Mouse (Mus musculus) limb, embryonic 14.5 days (tissue): ENCODE data around the gene Hoxa1. TPM values are rescaled to one million over a fixed set of nuclear protein-coding genes. Genes with fewer than 3 reads are reported as not detected.

ENCODE experiments used
- ATAC-seq: fragments of 200-750 bp; cut with Nextera tagmentation; 2 replicates; pipeline ENCODE4 v1.8.0; 2017; ENCODE audit warnings: low read depth, moderate number of reproducible peaks, moderate TSS enrichment; ENCODE audit not compliant: low FRiP score
- DNase-seq: peaks from one replicate; pipeline ENCODE4 v3.0.0-alpha.2; 2015; ENCODE audit warnings: low spot score
- H3K27ac ChIP-seq: fragments of 300-500 bp; sonication (generic); replicated peaks from 2 replicates; pipeline ENCODE4 v1.5.1; 2014; ENCODE audit warnings: low read depth, mild to moderate bottlenecking, low read length, moderate library complexity, mixed read lengths
- H3K27me3 ChIP-seq: fragments of 300-500 bp; sonication (generic); 2 replicates; pipeline ENCODE4 v1.6.1; 2014; ENCODE audit warnings: low read length, mixed read lengths; ENCODE audit not compliant: control insufficient read depth, insufficient read depth
- H3K36me3 ChIP-seq: fragments of 300-500 bp; sonication (generic); 2 replicates; pipeline ENCODE4 v1.6.1; 2014; ENCODE audit warnings: mild to moderate bottlenecking, low read length, moderate library complexity, mixed read lengths; ENCODE audit not compliant: control insufficient read depth, insufficient read depth
- H3K4me1 ChIP-seq: fragments of 300-500 bp; sonication (generic); 2 replicates; pipeline ENCODE4 v1.6.1; 2014; ENCODE audit warnings: antibody characterized with exemption, low read length, mixed read lengths; ENCODE audit not compliant: control insufficient read depth, insufficient read depth
- H3K4me2 ChIP-seq: fragments of 300-500 bp; sonication (generic); replicated peaks from 2 replicates; pipeline ENCODE4 v1.6.1; 2014; ENCODE audit warnings: low read depth, mild to moderate bottlenecking, low read length, moderate library complexity; ENCODE audit not compliant: severe bottlenecking
- H3K4me3 ChIP-seq: fragments of 300-500 bp; sonication (generic); replicated peaks from 2 replicates; pipeline ENCODE4 v1.5.1; 2014; ENCODE audit warnings: low read length
- H3K9ac ChIP-seq: fragments of 300-500 bp; sonication (generic); 2 replicates; pipeline ENCODE4 v1.6.1; 2014; ENCODE audit warnings: mild to moderate bottlenecking, low read depth, low read length, moderate library complexity; ENCODE audit not compliant: severe bottlenecking
- H3K9me3 ChIP-seq: fragments of 300-500 bp; sonication (generic); 2 replicates; pipeline ENCODE4 v1.6.1; 2016; ENCODE audit warnings: low read length; ENCODE audit not compliant: control insufficient read depth
- POLR2A ChIP-seq: fragments of 200-500 bp; IDR thresholded peaks from 2 replicates; pipeline ENCODE4 v1.8.0; 2012; ENCODE audit warnings: inconsistent platforms, mild to moderate bottlenecking, moderate library complexity, borderline replicate concordance; ENCODE audit not compliant: insufficient read depth, insufficient read length; ENCODE audit errors: extremely low read depth
- WGBS: fragments of 180-500 bp; shearing (Covaris S2); extraction: QIAGEN DNeasy Blood & Tissue Kit; methylation state at CpG from one replicate; pipeline ENCODE4 v1.1.7; 2014; 5-methylcytosine and 5-hydroxymethylcytosine counted together
- polyA plus RNA-seq, 2 experiments: library from polyadenylated mRNA; depleted of rRNA in 1 of 2; stranded (reverse) in 1 of 2; unstranded in 1 of 2; fragments of >200 nt; fragmentation: Nextera tagmentation in 1 of 2; extraction: Ambion mirVana in 1 of 2; gene quantifications; 2 replicates each; pipeline versions ENCODE4 v1.2.1 to v1.2.3; 2012 to 2014

Gene Hoxa1
- polyA plus RNA-seq, 2 experiments = 1.6 to 1.7 TPM

DNA sequence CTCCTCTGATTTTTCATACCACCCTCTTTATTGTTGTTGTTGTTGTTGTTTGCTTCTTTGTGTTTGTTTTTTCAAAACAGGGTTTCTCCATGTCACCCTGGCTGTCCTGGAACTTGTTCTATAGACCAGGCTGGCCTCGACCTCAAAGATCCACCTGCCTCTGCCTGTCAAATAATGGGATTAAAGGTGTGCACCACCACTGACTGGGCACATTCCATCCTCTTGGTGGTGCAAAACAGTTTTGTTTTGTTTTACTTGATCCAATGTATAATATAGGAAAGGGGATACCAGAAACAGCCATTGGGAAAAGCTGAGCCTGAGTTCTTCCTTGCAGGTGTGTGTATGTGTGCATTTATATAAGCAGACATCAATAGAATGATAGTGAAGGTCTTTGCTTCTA lies 28.4 kb upstream of the Hoxa1 start:
- DNase-seq (no peak), ATAC-seq (no peak)
- no peak overlapping the region for H3K4me3 ChIP-seq
- H3K9ac ChIP-seq = no peak overlapping the region
- H3K4me2 ChIP-seq = no peak overlapping the region
- no peak overlapping the region for H3K27ac ChIP-seq
- H3K4me1 ChIP-seq = peaks cover 39% of the 10 kb centered on the region
- TF ChIP-seq POLR2A = no peak
- WGBS = 60% methylated on average over 1 of the region's 1 CpGs
- peaks cover 6% of the 10 kb centered on the region; the same call in 1 of the 2 replicates for H3K36me3 ChIP-seq
- no peaks in the 10 kb centered on the region for H3K9me3 ChIP-seq
- H3K27me3 ChIP-seq = peaks cover 42% of the 10 kb centered on the region

DNA sequence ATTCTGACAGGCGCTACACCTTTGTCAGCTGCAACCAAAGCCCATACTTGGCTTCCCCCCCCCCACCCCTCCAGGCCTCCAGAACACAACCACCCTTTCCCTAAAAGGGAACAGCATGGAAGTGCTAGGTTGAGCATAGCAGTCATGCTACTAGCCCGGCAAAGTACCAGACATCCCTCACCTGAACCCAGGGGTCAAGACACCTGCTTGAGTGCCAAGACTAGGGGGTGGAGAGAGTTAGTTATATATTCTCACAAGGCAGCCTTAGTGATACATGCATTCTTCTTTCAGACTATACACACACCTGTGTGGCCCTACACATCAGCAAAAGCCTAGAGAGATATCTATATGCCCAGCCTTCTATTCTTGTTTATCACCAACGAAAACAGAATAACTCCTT lies 27.7 kb upstream of the Hoxa1 start:
- Histone ChIP-seq H3K4me3 (no peak overlapping the region), H3K9ac (no peak overlapping the region), H3K4me1 (peaks cover 33% of the 10 kb centered on the region), H3K9me3 (no peaks in the 10 kb centered on the region), H3K27me3 (peaks cover 49% of the 10 kb centered on the region), H3K4me2 (no peak overlapping the region), H3K27ac (no peak overlapping the region), H3K36me3 (peaks cover 12% of the 10 kb centered on the region)
- no peak for DNase-seq
- no peak for TF ChIP-seq POLR2A
- ATAC-seq = no peak
- WGBS = 45% methylated on average over 3 of the region's 3 CpGs

DNA sequence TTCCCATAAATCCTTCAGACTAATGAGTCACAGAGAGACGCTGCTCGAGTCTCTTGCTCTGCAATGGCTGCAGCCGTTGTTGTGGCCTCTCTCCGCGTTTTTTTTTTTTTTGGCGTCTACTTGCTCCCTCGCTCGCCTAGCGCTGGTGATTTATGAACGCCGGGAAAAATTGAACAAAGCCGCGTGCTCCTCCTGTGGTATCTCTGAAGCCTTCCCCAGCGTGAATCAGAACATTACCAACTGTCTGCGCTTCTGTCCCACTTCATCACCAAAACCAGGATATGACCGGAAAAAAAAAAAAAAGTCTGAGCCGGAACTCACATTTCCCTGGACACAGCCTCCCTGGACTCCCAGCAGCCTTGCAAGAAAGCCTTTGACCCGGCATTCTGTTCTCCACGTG lies 27.1 kb upstream of the Hoxa1 start:
- TF ChIP-seq POLR2A = no peak
- no peak overlapping the region for H3K4me3 ChIP-seq
- H3K9ac ChIP-seq = no peak overlapping the region
- 8% methylated on average over 19 of the region's 19 CpGs for WGBS
- peaks cover 17% of the 10 kb centered on the region for H3K36me3 ChIP-seq
- ATAC-seq (no peak), DNase-seq (peak; percentile 2)
- H3K4me2 ChIP-seq = no peak overlapping the region
- H3K27me3 ChIP-seq = peaks cover 54% of the 10 kb centered on the region
- H3K9me3 ChIP-seq = no peaks in the 10 kb centered on the region
- H3K4me1 ChIP-seq = peaks cover 28% of the 10 kb centered on the region
- H3K27ac ChIP-seq = no peak overlapping the region

DNA sequence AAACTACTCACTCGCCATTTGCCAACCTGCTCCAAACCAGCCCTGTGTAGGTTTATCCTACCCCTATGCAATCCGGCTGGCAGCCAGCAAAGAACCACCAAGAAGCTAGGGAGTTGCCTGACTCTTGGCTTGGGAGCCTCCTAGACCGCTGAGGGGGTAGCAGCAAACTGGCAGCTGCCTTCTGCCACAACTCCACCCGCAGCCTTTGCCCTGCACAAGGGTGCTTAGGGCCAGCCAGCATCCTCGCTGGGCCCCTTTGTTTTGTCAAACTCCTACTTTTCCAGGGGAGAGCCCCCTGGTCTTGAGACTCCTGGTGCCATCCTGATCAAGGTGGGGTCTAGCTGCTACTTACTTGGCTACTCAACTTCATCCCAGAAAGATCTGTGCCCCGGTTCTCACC lies 26.6 kb upstream of the Hoxa1 start:
- Histone ChIP-seq H3K9me3 (no peaks in the 10 kb centered on the region), H3K9ac (no peak overlapping the region), H3K4me1 (peaks cover 31% of the 10 kb centered on the region), H3K27me3 (peaks cover 54% of the 10 kb centered on the region), H3K36me3 (peaks cover 17% of the 10 kb centered on the region), H3K4me3 (no peak overlapping the region), H3K27ac (no peak overlapping the region), H3K4me2 (no peak overlapping the region)
- 44% methylated on average over 6 of the region's 6 CpGs for WGBS
- DNase-seq (no peak), ATAC-seq (no peak)
- TF ChIP-seq POLR2A = no peak

DNA sequence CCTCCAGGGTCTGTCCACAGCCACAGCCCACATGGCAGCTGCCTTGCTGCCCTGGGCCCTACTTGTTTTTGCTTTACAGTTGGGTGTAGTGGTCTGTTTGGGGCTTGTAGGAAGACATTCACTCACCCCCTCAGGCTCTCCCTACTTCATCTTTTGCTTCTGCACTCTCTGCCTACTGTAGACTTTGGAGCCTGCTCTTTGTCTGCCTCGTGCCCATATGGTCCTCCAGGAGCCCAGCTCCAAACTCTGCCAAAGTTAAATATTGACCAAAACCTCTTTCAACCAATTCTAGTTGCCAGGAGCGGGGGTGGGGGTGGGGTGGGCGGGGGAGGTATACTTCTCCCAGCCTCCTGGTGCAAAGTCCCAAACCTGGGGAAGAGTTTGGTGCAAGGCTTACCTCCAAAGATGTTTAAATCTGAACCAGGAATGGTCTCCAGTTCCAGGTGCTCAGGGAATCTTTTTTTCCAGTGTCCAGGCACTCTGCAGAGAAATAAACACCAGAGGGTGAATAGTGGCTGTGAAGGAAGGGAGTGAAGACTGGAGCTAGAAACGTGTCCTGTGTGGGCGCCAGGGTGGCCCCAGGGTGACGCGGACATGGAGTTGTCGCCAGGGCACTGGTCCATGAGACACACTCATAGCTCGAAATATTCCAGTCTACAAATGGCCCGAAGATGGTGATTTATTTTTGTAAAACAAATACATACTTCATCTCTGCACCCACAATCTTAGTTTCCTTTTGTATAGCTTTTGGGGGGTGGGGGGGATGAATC lies 25.4 kb upstream of the Hoxa1 start:
- WGBS = 36% methylated on average over 10 of the region's 10 CpGs
- no peak for ATAC-seq
- DNase-seq = no peak
- H3K4me1 ChIP-seq = peaks cover 24% of the 10 kb centered on the region
- peaks cover 46% of the 10 kb centered on the region for H3K27me3 ChIP-seq
- H3K4me2 ChIP-seq = no peak overlapping the region
- H3K9ac ChIP-seq = no peak overlapping the region
- no peaks in the 10 kb centered on the region for H3K9me3 ChIP-seq
- no peak for TF ChIP-seq POLR2A
- no peak overlapping the region for H3K4me3 ChIP-seq
- no peak overlapping the region for H3K27ac ChIP-seq
- peaks cover 17% of the 10 kb centered on the region for H3K36me3 ChIP-seq
